ENCODE assay signal across 9 mouse cellular contexts in the genomic region with DNA sequence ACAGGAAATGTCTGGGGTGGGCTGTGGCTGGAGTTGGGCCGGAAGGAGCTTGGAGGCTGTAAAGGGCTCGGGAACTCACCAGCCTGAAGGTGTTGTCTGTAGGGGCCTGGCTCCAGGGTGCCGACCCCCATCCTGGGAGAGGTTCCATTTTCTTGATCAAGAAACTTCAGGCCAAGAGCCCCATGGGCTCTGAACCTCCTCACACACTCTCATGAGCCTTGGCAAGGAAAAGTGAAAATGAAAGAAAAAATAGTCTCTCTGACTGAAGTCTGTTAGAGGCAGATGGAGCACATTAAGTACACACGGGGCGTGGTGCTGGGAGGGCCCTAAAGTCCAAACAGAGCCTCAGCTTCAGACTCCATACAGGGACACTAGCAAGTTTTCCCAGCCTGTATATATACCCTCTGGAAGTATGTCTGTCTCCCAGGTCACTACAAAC. TPM values are rescaled to one million over a fixed set of nuclear protein-coding genes. Genes with fewer than 3 reads are reported as not detected.
A peak's percentile ranks its signal among the peaks of the same experiment; 100 is the strongest.
DNase-seq lines count a peak whose midpoint lies in the region; ATAC-seq and TF ChIP-seq lines count a peak whose summit lies in the region.
"Had no signal": no experiment of that assay in that cellular context is flagged by ENCODE, and none has a peak within 500 bp of the region (broad histone marks: within the 10 kb centered on the region; RNA-seq: fewer than 3 reads in every experiment).

No protein-coding gene starts in this region.

- 18% methylated on average over 5 of the region's 5 CpGs for WGBS in embryonic facial prominence, embryonic 14.5 days
- WGBS in liver, embryonic 12.5 days (ENCODE audit: insufficient replicate concordance): 9% methylated on average over 5 of the region's 5 CpGs
- 3% methylated on average over 5 of the region's 5 CpGs for WGBS in small intestine, adult 2 months

- no peak; the same call in 1 of the 2 replicates for TF ChIP-seq POLR2A in small intestine, adult 2 months (IDR thresholded peaks at IDR 0.05; ENCODE audit: low read depth, low read length)

- H3K4me3 ChIP-seq in embryonic facial prominence, embryonic 14.5 days (ENCODE audit: low read depth, low read length): peak overlapping the region; percentile 20
- H3K4me3 ChIP-seq in liver, embryonic 12.5 days: peak overlapping the region; percentile 72
- peak overlapping the region; percentile 84 for H3K4me3 ChIP-seq in small intestine, adult 2 months (ENCODE audit: low read depth, low read length)
- H3K4me3 ChIP-seq: midbrain, embryonic 12.5 days had no signal

- H3K4me1 ChIP-seq in embryonic facial prominence, embryonic 14.5 days (ENCODE audit: control insufficient read depth, insufficient read depth, low read length): peaks cover 18% of the 10 kb centered on the region
- peaks cover 79% of the 10 kb centered on the region for H3K4me1 ChIP-seq in liver, embryonic 12.5 days
- peaks cover 34% of the 10 kb centered on the region for H3K4me1 ChIP-seq in small intestine, adult 2 months (ENCODE audit: control insufficient read depth, insufficient read depth, insufficient read length, low read length)

- DNase-seq in embryo, embryonic 11 days: peak; percentile 31
- no peak for DNase-seq in embryo, embryonic 9.5 days (ENCODE audit: extremely low spot score)
- peak; percentile 52 for DNase-seq in embryonic facial prominence, embryonic 14.5 days (ENCODE audit: low spot score)
- DNase-seq in left cerebral cortex, adult 9 months (ENCODE audit: low spot score in 2 of 2): no peak
- DNase-seq in right cerebral cortex, postnatal 25 days: no peak

- no peaks in the 10 kb centered on the region for H3K36me3 ChIP-seq in embryonic facial prominence, embryonic 14.5 days (ENCODE audit: control insufficient read depth, insufficient read depth, low read length)
- peaks cover 44% of the 10 kb centered on the region for H3K36me3 ChIP-seq in liver, embryonic 12.5 days
- peaks cover 29% of the 10 kb centered on the region for H3K36me3 ChIP-seq in small intestine, adult 2 months (ENCODE audit: control insufficient read depth, insufficient read depth, low read length)
- H3K36me3 ChIP-seq: midbrain, embryonic 12.5 days had no signal

- peak overlapping the region; percentile 46; the same call in 1 of the 2 replicates for H3K9ac ChIP-seq in embryonic facial prominence, embryonic 14.5 days (ENCODE audit: low read depth, low read length)
- peak overlapping the region; percentile 91 for H3K9ac ChIP-seq in liver, embryonic 12.5 days
- H3K9ac ChIP-seq: midbrain, embryonic 12.5 days had no signal

- ATAC-seq in embryonic facial prominence, embryonic 14.5 days (ENCODE audit: low read depth): peak; percentile 57; the same call in 1 of the 2 replicates
- ATAC-seq in hematopoietic stem cell, adult 5-6 weeks (replicated peaks in 1 of 2; ENCODE audit: insufficient read depth in 1 of 2, low FRiP score in 2 of 2, low TSS enrichment in 1 of 2, low read depth in 1 of 2, poor library complexity in 2 of 2, severe bottlenecking in 2 of 2): peak; percentile 54 to 68
- ATAC-seq in liver, embryonic 12.5 days: peak; percentile 69

- H3K27ac ChIP-seq in embryonic facial prominence, embryonic 14.5 days (replicated peaks; ENCODE audit: low read depth, low read length): peak overlapping the region; percentile 65
- H3K27ac ChIP-seq in liver, embryonic 12.5 days: peak overlapping the region; percentile 98
- H3K27ac ChIP-seq in small intestine, adult 2 months (ENCODE audit: insufficient read depth, low read depth, low read length): peak overlapping the region; percentile 97
- H3K27ac ChIP-seq: midbrain, embryonic 12.5 days had no signal

- no peaks in the 10 kb centered on the region for H3K27me3 ChIP-seq in embryonic facial prominence, embryonic 14.5 days (replicated peaks; ENCODE audit: control insufficient read depth, insufficient read depth, low read length)
- H3K27me3 ChIP-seq in liver, embryonic 12.5 days (replicated peaks): 0 out of 2 replicates have a peak, but pooled peaks cover 1% of the 10 kb centered on the region
- H3K27me3 ChIP-seq in small intestine, adult 2 months (ENCODE audit: control insufficient read depth, insufficient read depth, low read length): no peaks in the 10 kb centered on the region
- H3K27me3 ChIP-seq: midbrain, embryonic 12.5 days had no signal

- H3K9me3 ChIP-seq in embryonic facial prominence, embryonic 14.5 days (ENCODE audit: control insufficient read depth, low read length): no peaks in the 10 kb centered on the region
- no peaks in the 10 kb centered on the region for H3K9me3 ChIP-seq in liver, embryonic 12.5 days (replicated peaks)
- H3K9me3 ChIP-seq: midbrain, embryonic 12.5 days had no signal

- TF ChIP-seq CTCF in small intestine, adult 2 months (IDR thresholded peaks at IDR 0.05; ENCODE audit: extremely low read depth, insufficient read length, insufficient replicate concordance, low read depth, low read length): no peak

- H3K4me2 ChIP-seq in embryonic facial prominence, embryonic 14.5 days (ENCODE audit: low read depth, low read length): peak overlapping the region; percentile 45
- H3K4me2 ChIP-seq in liver, embryonic 12.5 days: peak overlapping the region; percentile 83
- H3K4me2 ChIP-seq: midbrain, embryonic 12.5 days had no signal

RNA-seq across cellular contexts. Expression of a gene that starts 0.4 kb away (rescaled TPM):
- 0.98 and 1.3 TPM in 2 replicates for polyA plus RNA-seq in embryonic facial prominence, embryonic 14.5 days (2014; fragmentation: Nextera tagmentation; extraction: Ambion mirVana)
- 29.9 and 48.0 TPM in 2 replicates for total RNA-seq in hematopoietic stem cell, adult 5-6 weeks (2017)
- 62.9 and 65.0 TPM in 2 replicates for polyA plus RNA-seq in liver, embryonic 12.5 days (2016; fragmentation: Nextera tagmentation; extraction: Ambion mirVana)
- 66.3 and 177 TPM in 2 replicates for polyA plus RNA-seq in small intestine, adult 2 months (2012; rRNA removed)

RNA-seq across cellular contexts. Expression of a gene that starts 29.0 kb away (rescaled TPM):
- 50.3 and 52.1 TPM in 2 replicates for polyA plus RNA-seq in embryonic facial prominence, embryonic 14.5 days (2014; fragmentation: Nextera tagmentation; extraction: Ambion mirVana)
- 0.94 and 2.0 TPM in 2 replicates for total RNA-seq in hematopoietic stem cell, adult 5-6 weeks (2017)
- 10.2 and 11.3 TPM in 2 replicates for polyA plus RNA-seq in liver, embryonic 12.5 days (2016; fragmentation: Nextera tagmentation; extraction: Ambion mirVana)
- polyA plus RNA-seq in small intestine, adult 2 months (2012; rRNA removed): 78.7 and 197 TPM in 2 replicates

RNA-seq across cellular contexts. Expression of a gene that starts 32.8 kb away (rescaled TPM):
- polyA plus RNA-seq in embryonic facial prominence, embryonic 14.5 days (2014; fragmentation: Nextera tagmentation; extraction: Ambion mirVana): 2.1 and 2.8 TPM in 2 replicates
- total RNA-seq in hematopoietic stem cell, adult 5-6 weeks (2017): 1.4 TPM in 1 of 2 replicates, not detected in the other
- 0.12 TPM in 1 of 2 replicates, not detected in the other for polyA plus RNA-seq in liver, embryonic 12.5 days (2016; fragmentation: Nextera tagmentation; extraction: Ambion mirVana)
- 0.17 and 0.47 TPM in 2 replicates for polyA plus RNA-seq in small intestine, adult 2 months (2012; rRNA removed)

RNA-seq across cellular contexts. Expression of a gene that starts 36.0 kb away (rescaled TPM):
- 34.5 and 38.8 TPM in 2 replicates for polyA plus RNA-seq in embryonic facial prominence, embryonic 14.5 days (2014; fragmentation: Nextera tagmentation; extraction: Ambion mirVana)
- total RNA-seq in hematopoietic stem cell, adult 5-6 weeks (2017): 26.7 and 41.8 TPM in 2 replicates
- 33.4 and 34.0 TPM in 2 replicates for polyA plus RNA-seq in liver, embryonic 12.5 days (2016; fragmentation: Nextera tagmentation; extraction: Ambion mirVana)
- polyA plus RNA-seq in small intestine, adult 2 months (2012; rRNA removed): 28.1 and 36.1 TPM in 2 replicates

RNA-seq across cellular contexts. Expression of a gene that starts 58.5 kb away (rescaled TPM):
- 0.32 and 0.45 TPM in 2 replicates for polyA plus RNA-seq in embryonic facial prominence, embryonic 14.5 days (2014; fragmentation: Nextera tagmentation; extraction: Ambion mirVana)
- not detected in 2 replicates for total RNA-seq in hematopoietic stem cell, adult 5-6 weeks (2017)
- 1.7 and 2.5 TPM in 2 replicates for polyA plus RNA-seq in liver, embryonic 12.5 days (2016; fragmentation: Nextera tagmentation; extraction: Ambion mirVana)
- 0.06 and 0.10 TPM in 2 replicates for polyA plus RNA-seq in small intestine, adult 2 months (2012; rRNA removed)

Comparison
In these comparisons a context has a peak if more than half of its experiments do, and no peak if none do; other contexts are left out.
1. DNase-seq: peak in embryo, embryonic 11 days (single experiment) and embryonic facial prominence, embryonic 14.5 days (single experiment); none in embryo, embryonic 9.5 days (single experiment), left cerebral cortex, adult 9 months (0 of 2) and right cerebral cortex, postnatal 25 days (single experiment).
2. H3K4me3 ChIP-seq: peak in every context shown above with its lines; median percentile 84 in small intestine, adult 2 months; 72 in liver, embryonic 12.5 days; 20 in embryonic facial prominence, embryonic 14.5 days.
3. RNA of a gene that starts 0.4 kb away (polyA plus RNA-seq): 66.3 to 177 TPM in small intestine, adult 2 months and 62.9 to 65.0 TPM in liver, embryonic 12.5 days; 0.98 to 1.3 TPM in embryonic facial prominence, embryonic 14.5 days; every median in the first group is over 10 times any median in the second.
4. Peak in every context shown above with its lines, with median percentiles within 50 percentile points of each other: ATAC-seq and H3K27ac ChIP-seq.